Mouse (Mus musculus): ENCODE data around the gene Aldh1a3.

The Aldh1a3 gene

GRCm38 (mm10) chr7:66369071-66369933, 58.0 kb downstream of the Aldh1a3 start:
- no peak for DNase-seq

DNA sequence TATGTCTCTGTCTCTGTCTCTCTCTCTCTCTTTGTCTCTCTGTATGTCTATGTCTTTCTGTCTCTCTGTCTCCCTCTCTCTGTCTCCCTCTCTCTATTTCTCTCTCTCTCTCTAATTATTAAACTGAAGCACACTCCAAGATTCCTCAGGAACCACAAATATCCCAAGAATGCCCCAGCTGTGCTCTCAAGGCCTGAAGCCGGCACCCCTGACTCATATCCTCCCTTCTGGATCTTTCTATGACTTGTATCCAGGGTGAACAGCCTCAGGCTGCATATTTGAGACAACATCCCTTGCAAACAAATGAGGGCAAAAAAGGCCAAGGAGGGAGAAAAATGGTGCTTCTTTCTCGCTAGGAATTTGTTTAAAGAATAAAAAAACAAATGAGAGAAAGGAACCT, 61.4 kb downstream of the Aldh1a3 start, which contains the start of gene Gm10974:
Gm10974 (plus strand) TSS at position 2 of the 400 bp plus-strand sequence.
- DNase-seq, result no peak

DNA sequence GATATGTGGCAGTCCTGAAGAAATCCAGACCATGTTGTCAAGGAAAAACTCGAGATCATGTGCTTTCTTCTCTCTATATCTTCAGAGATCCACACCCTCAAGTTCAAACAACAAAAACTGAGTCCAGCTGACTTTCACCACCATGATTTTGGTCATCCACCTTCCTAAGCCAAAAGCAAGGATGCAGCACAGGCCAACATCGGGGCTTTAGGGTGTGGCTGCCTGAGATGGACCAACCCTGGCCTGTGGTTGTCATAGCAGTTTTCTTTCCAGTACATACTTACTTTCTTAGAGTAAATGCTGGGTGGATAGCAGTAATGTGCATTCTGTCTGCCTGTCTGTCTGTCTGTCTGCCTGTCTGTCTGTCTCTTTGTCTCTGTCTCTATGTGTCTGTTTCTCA, 61.9 kb downstream of the Aldh1a3 start:
- DNase-seq, result no peak

DNA sequence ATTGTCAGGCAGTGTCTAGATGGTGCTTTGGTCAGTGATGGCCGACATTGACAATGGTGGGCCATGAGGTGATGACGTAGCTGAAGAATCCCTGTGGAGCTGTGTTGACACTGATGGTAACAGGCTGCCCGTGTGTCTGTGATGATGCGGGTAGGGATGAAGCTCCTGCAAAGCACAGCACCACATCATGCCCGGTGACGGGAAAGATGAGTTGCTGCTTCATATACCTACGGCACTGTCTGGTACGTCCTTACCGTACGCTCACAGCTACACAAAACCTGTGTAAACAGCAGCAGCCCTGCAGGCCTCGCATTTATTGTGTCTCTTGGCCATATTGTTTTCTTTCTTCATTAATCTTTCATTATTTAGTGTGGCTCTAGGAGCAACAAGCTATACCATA, 62.8 kb downstream of the Aldh1a3 start:
- no peak for DNase-seq

GRCm38 (mm10) chr7:66359044-66359443, 68.3 kb downstream of the Aldh1a3 start:
- DNase-seq, result no peak

DNA sequence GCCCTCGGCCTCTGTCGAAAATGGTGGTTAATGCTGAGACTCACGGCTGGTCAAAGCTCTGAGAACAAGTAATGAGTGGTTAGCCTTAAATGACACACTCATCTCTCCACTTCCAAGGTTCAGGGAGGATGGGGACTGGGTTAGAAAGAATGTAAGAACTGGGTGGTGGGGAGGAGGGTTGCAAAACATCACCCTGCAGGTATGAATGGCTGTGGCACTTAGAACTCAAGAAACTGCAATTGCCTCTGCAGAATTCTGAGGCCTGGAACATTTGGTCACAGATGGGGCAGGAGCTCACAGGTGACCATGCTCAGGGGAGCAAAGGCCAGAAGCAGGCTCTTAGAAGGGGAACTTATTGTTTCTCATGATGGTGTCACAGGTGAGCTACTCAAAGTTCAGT, 68.9 kb downstream of the Aldh1a3 start:
- DNase-seq, result no peak

- DNase-seq, result no peak
Observed at GRCm38 (mm10) chr7:66355791-66356522, 71.4 kb downstream of the Aldh1a3 start.

- DNase-seq, result no peak
Observed at GRCm38 (mm10) chr7:66354911-66355310, 72.4 kb downstream of the Aldh1a3 start.

- no peak for DNase-seq
Observed at GRCm38 (mm10) chr7:66351074-66351473, 76.2 kb downstream of the Aldh1a3 start.

DNA sequence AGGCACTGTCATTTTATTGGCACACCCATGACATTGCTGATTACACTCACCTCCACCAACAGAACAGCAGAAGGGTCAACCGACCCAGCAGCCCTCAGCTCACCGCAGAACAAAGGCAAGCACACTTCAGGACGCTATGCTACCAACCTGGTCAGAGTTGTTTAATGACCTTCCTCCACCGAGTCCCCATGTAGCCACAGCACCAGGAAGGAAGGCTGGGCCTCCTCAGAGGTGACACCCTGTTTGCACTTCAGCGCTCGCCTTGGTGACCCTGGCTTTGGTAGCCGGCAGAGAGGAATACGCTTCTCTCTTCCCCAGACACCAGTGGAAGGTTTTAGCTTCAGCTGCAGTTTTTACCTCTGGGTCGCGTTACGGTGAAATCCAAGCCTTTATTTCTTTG, 77.6 kb downstream of the Aldh1a3 start:
- no peak for DNase-seq

GRCm38 (mm10) chr7:66348588-66348987, 78.7 kb downstream of the Aldh1a3 start:
- no peak for DNase-seq

GRCm38 (mm10) chr7:66346959-66347663, 80.2 kb downstream of the Aldh1a3 start:
- no peak for DNase-seq

GRCm38 (mm10) chr7:66343307-66343706, 84.0 kb downstream of the Aldh1a3 start:
- no peak for DNase-seq

- no peak for DNase-seq
Observed at GRCm38 (mm10) chr7:66342831-66343230, 84.5 kb downstream of the Aldh1a3 start.

GRCm38 (mm10) chr7:66342323-66342722, 85.0 kb downstream of the Aldh1a3 start:
- DNase-seq, result peak in 1 of 2 experiments; percentile 16

All from cerebellum, postnatal 36 days (tissue).